Mouse (Mus musculus) left cerebral cortex, postnatal 4 days (tissue): ENCODE data around the gene Scn9a. TPM values are rescaled to one million over a fixed set of nuclear protein-coding genes. Genes with fewer than 3 reads are reported as not detected.

ENCODE experiments used
- DNase-seq: peaks from one replicate; pipeline ENCODE4 v3.0.0-alpha.2; 2022
- intact Hi-C: fragments of 180-260 bp; cut with DNase I; formaldehyde crosslinking; loops from one replicate; pipeline ENCODE4 v1.15.1; 2025
- total RNA-seq, 2 experiments: library from RNA; stranded (reverse); gene quantifications; 2 replicates each; pipeline ENCODE4 v1.2.3; 2021

The Scn9a gene
- 10 to 100 TPM; 12.9 to 14.9 TPM for total RNA-seq

DNA sequence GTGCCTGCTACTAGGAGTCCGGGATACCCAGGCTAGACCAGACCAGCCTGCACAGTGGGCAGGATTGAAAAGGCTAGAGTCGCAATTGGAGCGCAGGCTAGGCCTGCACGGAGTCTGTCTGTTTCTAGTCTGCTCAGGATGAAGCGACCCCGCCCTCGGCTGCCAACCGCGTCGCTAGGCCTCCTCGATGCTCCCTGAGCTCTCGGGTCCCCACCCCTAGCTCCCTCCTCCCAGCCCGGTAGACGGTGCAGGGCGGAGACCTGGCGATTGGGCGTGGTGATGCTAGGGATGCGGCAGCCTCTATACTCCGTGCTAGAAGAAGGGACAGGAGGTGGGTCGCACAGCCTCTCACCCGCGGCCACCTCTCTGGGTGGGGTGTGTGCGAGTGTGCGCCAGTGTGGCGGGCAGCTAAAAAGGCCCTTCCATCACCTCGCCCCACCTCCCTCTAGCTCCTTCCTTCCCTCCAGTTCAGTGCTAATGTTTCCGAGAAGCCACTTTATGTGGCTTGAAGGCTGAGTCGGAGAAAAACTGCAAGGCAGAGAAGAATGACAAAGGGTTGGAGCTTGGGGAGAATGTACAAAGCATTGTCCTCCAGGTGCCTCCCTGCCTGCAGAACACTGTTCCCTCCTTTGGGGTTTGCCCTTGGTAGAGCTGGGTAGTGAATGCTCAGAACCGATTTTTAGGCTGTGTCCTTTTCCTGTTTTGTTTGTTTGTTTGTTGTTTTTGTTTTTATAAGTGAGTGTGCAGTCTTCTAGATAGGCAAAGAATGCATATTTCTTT lies at the start of gene Scn9a:
Gene Scn9a (minus strand): TSS at position 383 of the 780 bp plus-strand sequence.
- peak; percentile 53 for DNase-seq
- intact Hi-C loops = no loop called here

DNA sequence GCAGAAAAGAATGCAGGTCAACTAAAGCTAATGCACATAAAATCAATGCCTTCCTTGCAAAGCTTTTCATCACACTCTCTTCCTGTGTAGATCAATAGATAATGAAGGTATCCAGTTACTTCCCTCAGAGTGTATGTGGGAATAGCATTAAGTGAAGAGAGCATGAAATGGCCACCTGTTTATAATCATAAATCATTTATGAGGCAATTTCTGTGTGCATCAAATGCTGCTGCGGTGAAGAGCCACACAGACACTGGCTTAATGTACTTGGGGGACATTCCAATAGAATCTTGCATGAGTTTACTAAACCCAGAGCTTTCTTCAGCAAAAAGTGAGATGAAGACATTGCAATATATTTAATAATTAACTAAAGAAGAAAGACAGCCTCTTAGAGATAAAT lies 27.2 kb upstream of the Scn9a start:
- no peak for DNase-seq
- intact Hi-C loops = no loop called here

DNA sequence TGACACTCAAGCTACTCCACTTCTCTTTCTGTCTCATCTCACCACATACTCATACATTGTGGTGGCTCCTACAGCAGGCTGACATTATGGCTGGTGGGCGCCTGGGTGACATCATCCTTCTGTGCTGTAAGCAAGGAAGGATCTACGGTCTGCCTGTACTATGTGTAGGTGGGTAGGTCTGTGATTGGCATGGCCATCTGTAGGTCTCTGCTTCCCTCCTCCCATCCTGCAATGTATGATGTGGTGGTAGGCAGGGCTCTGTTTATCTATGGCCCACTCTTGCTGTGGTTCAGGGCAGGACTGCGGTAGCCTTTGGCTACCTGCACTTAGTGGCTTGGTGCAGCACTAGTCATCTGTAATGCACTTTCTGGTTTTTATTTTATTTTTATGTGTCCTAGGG lies 21.7 kb upstream of the Scn9a start:
- intact Hi-C loops = no loop called here
- no peak for DNase-seq

DNA sequence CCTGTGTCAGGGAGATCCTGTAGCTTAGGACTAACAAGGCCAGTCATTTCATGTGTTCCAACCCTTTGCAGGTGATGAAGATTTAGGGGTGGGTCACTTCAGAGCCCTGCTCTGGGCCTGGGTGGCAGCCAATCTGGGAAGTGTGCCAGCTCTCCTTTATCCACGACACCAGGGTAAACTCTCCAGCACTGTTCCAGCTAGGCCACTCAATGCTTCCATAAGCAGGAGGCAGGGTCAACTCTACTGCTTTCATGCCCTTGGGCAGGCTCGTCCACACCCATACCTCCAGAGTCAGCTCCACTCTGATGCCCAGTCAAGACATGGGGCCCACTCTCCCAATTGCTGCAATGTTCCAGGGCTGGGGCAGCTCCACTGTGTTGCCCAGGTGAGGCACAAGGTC lies 20.7 kb upstream of the Scn9a start:
- no peak for DNase-seq
- intact Hi-C loops = no loop called here

DNA sequence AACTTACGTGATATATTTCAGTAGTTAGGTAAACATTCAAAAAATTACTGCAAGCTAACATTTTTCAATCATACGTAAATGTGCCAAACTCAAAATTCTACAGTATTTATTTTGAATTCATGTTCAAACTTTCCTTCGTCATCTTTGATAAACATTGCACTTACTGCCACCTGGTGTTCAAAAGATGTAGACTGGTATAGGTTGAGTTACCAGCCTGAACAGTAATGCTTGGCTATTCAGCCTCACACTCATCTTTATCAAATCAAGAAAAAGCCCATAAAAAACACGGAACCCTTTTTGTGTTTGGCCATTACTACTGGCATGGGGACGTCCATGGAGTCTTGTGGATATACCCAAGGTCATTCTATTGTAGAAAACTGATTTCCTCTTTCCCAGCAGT lies 9.6 kb upstream of the Scn9a start:
- intact Hi-C loops = loop anchor here (5.0 to 10.0 kb wide), 3 partner anchors 150 to 390 kb away; partner anchors contain the start of gene Ttc21b
- DNase-seq = no peak

DNA sequence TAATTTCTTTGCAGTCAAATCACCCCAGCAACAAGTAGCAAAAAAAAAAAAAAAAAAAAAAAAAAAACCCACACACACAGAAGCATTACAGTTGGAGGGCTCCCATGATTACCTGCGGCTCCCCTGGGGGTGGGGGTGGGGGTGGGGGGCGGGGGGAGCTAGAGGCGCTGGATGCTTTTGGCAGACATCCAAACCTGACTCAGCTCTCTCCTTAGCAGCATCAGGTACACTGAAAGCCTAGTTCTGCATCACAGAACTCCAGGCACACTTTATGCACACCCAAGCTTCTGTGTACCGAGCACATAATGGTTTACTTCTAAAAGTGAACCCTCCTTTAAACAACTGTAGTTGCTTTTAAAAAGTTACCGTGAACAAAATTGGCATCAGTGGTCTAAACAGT lies 2.0 kb downstream of the Scn9a start:
- DNase-seq = no peak
- intact Hi-C loops = no loop called here

DNA sequence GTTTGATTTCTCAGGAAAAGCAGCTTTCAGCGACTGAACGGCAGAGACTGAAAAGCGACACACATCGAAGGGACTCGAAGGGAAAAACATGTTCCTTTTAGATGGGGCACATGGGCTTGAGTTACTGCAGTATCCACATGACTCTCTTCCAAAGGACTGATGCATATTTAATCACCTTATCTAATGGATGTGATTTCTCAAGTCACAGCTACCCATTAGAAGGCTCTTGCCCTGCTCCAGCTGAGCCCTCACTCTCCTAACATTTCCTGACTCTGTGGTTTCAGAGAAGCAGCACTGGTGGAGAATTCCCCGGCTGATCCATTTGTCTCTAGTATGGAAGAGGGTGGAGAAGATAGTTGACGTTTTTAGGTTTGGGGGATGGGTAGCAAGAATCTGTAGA lies 23.7 kb downstream of the Scn9a start:
- intact Hi-C loops = no loop called here
- DNase-seq = no peak

DNA sequence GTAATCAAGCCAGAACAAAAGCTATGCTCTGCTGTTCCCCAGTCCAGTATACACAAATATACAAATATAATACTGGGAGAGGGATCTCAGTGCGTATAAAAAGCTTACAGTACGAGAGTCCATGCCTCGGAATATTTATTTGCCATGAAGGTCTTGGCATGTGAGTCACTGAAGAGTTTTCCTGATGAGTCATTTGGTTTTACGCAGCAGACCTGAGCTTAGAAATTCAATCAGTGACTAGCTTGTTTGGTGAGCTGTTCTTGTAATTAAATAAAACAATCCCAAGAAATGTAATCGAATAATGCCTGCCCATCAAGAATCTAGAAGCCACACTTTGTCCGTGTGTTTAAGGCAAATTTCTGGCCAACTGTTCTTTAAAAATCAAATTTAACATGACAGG lies 37.4 kb downstream of the Scn9a start:
- DNase-seq = no peak
- intact Hi-C loops = no loop called here

DNA sequence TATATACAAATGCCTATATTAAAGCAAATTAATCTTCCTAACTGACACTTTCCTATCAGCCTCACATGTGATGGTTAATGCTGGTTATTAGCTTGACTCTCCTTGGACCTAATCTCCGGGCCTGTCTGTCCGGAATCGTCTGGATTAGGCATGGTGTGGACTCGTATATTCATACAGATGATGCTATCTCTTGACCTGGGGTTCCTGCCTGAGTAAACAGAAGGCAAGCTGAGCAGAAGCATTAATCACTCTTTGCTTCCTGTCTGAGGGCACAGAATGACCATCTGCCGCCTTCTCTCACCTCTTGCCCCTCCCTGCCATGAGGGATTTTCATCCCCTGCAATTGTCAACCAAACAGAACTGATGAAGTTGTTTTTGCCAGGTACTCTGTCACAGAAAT lies 38.6 kb downstream of the Scn9a start:
- DNase-seq = no peak
- intact Hi-C loops = no loop called here

DNA sequence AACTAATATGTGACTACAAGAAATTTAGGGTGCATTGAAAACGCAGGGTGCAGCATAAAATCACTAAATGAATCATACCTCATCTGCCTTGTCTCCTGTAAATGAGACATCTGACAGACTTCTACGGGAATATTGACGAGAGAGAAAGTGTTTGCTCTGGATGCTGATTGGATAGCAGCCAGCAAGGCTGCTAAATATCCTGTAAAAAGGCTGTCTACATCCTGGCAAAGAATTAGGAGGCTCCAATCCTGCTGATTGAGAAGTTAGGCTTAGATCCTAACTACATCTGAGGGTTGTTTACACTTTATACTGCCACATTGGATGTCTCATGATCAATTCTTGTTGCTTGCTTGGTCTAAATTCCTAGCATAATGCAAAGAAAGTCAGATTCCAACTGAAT lies 44.6 kb downstream of the Scn9a start:
- intact Hi-C loops = no loop called here
- DNase-seq = no peak

DNA sequence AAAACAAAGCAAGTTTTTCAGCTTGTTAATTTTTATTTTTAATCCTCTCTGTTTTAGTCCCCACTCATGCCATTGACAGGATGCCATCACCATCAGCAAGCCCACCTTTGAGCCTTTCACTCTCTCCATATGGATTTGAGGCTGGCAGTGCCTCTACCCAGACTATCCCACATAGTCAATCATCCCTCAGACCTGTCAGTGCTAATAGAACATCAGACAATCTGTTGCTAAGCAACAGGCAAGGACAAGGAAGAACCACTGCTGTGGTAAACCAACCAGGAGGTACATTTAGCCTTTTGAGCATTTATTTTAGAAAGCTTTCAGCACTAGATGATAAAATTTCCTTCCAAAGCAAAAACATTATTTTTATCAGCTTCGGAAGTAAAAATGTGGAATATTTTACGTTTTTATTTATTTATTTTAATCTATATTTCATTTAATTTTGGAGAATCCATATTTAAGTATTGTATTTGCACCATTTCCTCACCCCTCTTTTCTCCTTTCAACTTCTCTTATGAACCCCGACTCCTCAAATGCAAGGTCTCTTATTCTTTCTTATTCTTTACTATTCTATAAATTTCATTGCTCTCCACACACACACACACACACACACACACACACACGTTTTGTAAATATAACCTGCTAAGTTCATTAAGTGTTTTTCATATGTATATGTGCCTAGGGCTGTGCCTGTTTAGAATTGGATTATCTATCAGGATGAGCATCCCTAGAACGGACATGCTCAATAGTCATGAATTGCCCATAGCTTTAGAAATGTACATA lies 54.5 kb downstream of the Scn9a start:
- intact Hi-C loops = no loop called here
- no peak for DNase-seq

DNA sequence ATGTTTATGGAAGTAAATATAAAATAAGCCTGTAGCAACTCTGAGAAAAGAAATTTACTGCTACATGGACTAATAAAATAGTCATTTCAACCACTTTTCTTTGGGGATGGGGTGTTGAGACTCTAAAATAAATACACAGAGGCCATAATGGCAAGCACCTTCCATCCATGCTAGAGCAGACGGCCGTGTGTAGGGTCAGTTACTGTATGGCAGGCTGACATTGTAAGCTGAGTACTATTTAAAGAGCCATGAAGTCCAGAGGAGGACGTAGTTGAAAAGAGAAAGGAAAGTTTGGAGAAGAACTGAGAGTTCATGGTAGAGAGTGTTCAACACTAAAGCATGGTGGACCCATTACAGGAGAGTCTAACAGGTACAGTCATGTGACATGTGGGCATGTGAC lies 86.5 kb downstream of the Scn9a start:
- no peak for DNase-seq
- intact Hi-C loops = no loop called here

DNA sequence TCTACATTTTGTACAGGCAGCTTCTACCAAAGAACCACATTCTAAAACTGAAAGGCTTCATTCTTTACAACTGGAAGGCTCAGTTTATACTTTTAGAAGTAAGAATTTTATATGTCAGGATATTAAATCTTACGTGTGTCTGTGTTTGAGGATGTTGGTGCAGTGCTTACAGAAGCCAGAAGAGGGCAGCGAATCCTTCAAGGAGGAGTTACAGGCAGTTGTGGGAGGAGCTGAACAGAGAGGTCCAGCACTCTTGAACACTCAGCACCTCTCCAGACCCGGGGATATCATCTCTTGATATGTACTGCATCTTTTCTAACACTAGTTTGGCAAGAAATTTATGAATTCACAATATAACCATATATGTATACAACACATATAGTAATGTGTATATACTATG lies 114.8 kb downstream of the Scn9a start:
- intact Hi-C loops = loop anchor here (10.0 kb wide), 1 partner anchor 45 kb away; no protein-coding TSS in a partner anchor
- no peak for DNase-seq

DNA sequence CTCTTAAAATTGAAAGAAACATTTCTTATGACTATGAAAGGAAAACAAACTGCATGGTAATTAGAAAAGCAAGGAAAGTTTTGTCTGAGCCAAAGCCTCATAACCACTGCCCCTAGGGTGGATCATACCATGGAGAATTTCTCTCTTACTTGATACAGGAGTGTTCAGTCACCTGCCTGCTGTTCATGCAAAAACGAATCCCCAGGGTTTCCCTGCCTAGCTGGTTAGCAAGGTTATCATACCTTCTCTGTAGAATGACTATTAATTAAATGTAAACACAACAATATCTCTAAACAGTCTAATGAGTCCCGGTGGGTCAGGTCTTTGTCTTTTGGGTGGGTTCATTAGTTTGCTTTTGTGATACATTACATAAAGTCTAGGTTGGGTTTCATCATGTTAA lies 123.3 kb downstream of the Scn9a start:
- DNase-seq = no peak
- intact Hi-C loops = loop anchor here (10.0 kb wide), 1 partner anchor 53 kb away; no protein-coding TSS in a partner anchor

DNA sequence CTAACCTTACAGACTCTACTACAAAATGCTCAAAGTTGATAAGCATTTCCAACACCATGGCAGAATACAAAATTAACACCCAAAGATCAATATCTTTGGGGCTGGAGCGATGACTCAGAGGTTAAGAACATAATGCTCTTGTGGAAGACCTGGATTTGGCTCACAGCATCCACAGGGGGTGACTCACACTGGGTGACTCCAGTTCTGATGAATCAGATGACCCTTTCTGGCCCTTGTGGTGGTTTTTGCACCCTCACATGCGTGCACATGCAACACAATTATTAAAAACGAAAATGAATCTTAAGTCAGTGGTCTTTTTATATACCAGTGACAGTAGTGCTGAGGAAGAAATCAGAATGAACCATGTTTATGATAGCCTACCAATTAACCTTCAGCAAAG lies 126.7 kb downstream of the Scn9a start:
- intact Hi-C loops = no loop called here
- no peak for DNase-seq

DNA sequence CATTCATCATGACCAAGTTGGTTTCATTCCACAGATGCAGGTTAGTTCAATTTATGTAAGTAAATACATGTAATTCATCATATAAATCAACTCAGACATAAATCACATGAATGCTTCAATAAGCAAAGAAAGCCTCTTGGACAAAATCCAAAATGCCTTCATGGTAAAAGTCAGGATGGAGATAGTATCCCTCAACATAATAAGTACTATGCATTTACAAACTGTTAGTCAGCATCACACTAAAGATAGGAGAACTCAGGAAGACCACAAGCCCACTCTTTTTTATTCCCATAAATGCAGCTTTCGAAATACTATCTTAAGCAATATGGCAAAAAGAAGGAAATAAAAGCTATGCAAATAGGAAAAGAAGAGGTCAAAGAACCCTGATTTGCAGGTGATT lies 127.1 kb downstream of the Scn9a start:
- intact Hi-C loops = no loop called here

DNA sequence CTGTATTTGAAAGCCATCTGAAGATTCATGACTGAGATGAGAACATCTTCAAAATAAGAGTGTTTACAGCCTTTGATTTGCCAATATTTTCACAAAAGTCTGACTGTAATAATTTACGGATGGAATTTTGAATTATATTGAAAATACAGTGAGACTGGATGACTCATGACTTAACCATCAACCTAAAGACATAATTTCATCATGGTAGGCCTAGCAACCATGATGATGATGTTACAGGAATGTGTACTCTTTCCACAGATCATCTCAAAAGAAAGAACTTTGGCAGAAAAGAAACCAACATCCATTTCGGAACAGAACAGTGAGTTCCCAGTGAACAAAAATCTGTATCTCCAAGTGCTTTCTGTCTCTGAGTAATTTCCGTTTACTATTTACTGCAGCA lies 132.6 kb downstream of the Scn9a start:
- no peak for DNase-seq
- intact Hi-C loops = no loop called here

More for the DNA sequence above, 127.1 kb downstream of the Scn9a start:
- no peak for DNase-seq

DNA sequence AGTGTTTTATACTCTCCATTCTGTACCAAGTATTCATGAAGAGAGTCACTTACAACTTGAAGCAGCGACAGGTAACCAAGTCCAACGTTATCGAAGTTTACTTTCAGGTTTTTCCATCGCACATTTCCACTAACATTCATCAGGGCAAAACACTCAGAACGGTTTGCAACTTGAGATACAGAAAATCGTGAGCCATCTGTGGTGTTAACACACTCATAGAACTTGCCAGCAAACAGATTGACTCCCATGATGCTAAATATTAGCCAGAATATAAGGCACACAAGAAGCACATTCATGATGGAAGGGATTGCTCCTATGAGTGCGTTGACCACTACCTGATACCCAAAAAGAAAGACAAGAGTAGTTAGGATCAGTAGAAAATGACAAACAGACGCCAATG lies 140.2 kb downstream of the Scn9a start:
- intact Hi-C loops = no loop called here
- no peak for DNase-seq

DNA sequence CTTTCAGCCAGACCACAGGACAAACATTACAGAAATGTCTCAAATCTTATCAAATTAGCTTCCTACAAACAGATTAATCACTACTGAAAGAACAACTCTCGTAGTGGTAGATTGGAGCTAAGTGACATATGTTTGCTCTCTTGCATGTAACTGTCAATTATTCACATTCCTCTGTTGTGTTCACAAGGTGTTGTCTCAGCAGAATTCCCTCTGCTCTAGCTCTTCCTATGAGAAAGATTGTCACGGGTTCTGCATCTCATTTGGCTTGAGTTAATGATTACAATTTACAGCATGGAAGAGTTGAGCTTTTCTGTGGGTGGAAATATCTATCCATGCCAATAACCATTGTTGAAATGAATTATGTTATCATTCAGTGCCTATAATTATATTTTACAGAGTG lies 156.4 kb downstream of the Scn9a start:
- DNase-seq = no peak
- intact Hi-C loops = no loop called here

DNA sequence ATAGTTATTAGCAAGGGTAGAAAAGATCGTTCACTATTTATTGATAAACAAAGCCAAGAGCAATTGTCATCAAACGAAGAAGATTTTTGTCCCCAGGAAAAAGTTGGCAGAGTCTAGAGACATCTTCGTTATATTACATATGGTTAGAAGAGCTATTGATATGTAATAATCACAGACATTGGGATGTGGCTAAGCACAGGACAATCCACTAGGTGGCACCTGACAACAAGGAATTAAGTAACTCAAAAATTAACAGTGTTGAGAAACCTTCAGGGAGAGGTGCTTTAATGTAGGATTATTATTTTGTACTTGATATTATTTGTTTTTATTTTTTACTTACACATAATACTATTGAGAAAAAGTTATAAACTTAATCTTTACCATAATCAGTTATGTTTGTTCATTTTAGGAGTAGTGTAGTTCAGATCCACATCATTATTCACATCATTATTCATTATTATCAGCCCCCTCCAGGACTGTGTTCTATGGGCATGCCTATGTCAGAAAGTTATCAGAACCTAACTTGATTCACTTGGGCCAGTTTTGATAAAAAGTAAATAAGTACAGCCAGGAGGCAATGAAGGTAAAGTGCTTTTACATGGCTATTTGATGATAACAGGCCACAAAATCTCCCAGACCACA lies 161.5 kb downstream of the Scn9a start:
- DNase-seq = peak; percentile 18
- intact Hi-C loops = loop anchor here (2.0 to 5.0 kb wide), 2 partner anchors 169 to 331 kb away; no protein-coding TSS in a partner anchor

DNA sequence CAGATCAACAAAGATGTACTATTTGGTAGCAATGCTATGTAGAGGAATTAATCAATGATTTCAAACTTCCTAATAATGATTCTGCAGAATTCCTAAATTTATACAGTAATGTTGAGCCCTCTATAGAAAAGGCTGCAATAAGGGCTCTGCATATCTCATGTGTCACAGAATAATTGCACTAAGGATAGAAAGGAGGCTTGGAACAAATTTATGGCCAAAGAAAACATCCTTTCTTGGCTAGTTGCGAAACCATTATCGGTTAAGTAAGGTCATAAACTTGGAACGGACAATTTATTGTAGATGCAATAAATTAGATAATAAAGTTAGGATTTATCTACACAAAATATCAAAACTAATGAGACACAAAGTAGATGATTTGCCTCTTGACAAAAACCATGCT lies 169.3 kb downstream of the Scn9a start:
- no peak for DNase-seq

More for the DNA sequence above, 169.3 kb downstream of the Scn9a start:
- intact Hi-C loops = no loop called here
